Mouse (Mus musculus) mouse trophoblast stem cell (cell line): ENCODE results near the gene Zfp385c.
"Not testable (repeated sequence)": the region's sequence is repeated elsewhere in the genome, so short reads cannot be mapped to it uniquely, and the experiment has no call there.

ENCODE experiments used
- in situ Hi-C, 2 experiments: fragments of 300-500 bp; cut with MseI, MboI; formaldehyde crosslinking; loops; 2 replicates in 1 of 2; 3 replicates in 1 of 2; pipeline ENCODE4 v1.15.1; 2025

Gene Zfp385c

DNA sequence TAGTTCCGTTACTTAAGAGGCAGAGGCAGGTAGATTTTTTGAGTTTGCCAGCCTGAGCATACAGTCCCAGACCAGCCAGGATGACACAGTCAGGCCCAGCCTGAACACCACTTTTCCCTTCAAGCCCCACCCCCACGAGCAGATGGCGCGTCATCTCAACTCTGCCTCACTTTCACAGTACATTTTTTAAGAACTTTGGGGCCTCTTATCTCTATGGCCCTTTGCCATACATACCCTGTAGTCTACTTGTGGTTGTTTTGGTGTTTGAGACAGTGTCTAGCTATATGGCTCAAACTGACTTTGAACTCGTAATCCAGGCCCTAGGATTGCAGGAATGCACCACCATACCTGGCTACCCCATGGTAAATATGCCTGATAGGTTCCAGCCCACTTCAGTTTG is 64.2 kb downstream of the Zfp385c start:
- in situ Hi-C loops = no loop called here

DNA sequence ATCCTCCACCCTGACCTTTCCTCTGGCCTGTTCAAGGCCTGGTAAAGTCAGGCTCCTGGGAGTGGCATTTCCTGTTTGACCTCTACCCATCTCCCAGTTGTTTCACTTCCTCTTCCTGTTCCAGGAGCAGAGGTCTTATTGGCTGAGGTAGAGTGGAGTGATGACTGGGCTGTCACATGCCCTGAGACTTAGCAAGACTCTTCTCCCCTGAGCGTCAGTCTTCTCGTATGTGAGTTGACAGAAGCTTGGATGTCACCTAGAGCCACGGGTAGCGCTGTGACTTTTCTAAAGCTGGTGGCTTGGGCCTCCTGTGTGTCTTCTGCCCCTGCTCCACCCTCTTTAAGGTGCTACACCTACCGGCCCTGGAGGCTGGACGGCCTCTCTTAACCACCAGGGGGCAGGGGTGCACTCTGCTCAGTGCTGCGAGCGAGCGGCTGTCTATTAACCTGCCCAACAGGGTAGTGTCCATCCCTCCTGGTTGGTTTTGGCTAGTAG is 65.5 kb downstream of the Zfp385c start:
- in situ Hi-C loops = no loop called here

DNA sequence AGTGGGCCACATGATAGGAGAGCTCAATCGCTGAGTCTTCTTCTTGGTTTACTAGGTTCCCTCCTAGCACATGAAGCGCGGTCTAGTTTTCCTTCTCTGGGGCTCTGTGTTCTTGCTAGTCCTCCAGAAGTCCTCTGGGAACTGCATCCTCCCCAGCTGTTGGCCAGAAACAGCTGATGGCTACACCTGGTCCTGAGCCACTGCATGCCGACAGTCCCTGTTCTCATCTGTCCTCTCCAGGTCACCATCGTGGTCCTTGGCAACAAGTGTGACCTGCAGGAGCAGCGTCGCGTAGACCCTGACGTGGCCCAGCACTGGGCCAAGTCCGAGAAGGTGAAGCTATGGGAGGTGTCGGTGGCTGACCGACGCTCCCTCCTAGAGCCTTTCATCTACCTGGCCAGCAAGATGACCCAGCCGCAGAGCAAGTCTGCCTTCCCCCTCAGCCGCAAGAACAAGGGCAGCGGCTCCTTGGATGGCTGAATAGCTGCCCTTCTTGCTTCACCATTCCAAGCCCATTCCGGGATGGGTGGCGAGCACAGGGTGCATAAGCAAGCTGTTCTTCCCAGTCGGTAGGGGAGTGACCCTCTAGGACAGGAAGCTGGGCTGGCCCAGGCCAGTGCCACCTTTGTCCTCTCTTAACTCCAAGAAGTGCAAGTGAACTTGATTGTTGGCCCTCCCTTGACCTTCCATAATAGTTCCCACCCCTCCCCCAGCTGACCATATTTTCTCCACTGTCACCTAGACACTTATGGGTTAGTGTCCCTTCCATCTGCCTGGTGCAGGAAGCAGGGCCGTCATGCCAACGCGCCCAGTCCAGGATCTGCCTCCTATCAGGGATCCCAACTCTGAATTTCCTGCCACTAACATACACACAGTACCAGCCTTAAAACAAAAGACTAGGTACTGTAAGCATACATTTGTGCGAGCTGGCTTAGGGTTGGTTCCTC is 66.2 kb downstream of the Zfp385c start:
- in situ Hi-C loops = no loop called here

DNA sequence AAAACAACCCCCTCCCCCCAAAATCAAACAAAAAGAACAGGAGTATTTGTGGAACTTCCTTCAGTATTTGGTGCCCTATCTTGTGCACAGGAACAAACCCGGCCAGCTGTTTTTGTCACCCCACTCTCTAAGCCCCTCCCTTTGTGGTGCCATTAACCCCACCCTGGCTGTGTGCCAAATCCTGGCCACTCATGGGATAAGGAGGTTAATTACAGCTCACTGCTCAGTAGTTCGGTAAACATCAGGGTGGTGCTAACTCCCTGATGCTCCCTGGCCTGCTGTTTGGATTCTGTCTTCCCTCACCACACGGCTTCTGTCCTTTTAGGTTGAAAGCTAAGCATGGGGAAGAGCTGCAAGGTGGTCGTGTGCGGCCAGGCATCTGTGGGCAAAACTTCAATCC is 68.4 kb downstream of the Zfp385c start:
- in situ Hi-C loops = no loop called here

DNA sequence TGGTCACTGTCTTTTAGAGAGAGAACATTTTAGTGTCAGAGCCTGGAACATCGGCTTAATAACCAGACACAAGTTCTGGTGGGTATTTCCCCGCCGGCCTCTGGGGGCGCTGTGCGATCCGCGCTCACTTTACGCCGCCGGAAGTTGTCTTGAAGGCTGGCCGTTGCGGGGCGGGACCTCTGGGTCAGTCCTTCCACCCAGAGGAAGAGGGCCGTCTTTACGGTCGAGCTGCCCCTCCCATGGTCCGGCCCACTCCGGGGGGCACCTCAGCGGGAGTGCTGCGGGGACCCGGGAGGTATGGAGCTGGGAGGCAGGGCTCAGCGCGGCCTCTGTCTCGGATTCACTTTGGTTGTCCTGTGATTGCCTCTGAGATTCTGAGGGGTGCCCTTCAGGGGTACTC is 69.5 kb downstream of the Zfp385c start:
- in situ Hi-C loops = no loop called here

DNA sequence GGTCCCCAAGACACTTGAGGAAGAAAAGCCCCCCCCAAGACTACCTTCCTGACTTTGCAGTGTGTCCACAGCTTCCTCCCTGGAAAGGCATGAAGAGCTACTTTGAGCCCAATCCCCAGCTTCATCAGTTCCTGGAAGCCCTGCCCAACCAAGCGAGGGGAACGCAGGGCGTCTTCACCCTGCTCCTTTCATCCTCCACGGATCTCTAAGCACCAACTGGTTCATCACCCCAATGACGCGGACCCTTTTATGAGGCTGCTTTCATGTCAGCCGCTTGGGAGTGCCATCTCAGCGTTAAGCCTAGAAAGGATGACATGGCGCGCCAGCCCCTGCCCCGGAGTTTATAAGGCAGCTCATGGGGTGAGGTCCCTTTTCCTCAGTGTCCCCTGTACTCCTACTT is 72.3 kb downstream of the Zfp385c start, which contains the start of gene Dnajc7:
Dnajc7 (minus strand) TSS at position 187 of the 400 bp plus-strand sequence.
- in situ Hi-C loops = no loop called here

DNA sequence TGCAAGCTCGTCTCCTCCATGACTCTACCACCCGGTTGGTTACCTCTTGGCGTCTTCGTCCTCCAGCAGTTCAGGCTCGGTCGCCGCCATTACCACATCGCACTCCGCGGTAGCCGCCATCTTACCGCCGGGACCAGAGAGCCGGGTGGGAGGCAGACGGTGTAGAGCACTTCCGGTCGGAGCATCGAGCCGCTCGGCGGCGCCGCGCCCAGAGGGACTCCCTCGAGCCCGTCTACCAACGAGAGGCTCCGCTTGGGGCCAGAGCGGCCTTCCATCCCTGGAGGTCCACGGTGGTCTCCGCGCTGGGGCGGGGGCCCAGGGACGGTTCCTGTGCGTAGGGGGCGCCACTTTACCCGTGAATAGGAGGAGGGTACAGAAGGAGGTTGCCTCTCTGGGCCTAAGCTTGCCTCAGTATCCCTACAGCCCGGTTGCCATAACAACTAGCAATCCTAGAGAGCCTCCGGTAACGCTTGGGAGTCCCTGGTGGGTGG is 72.7 kb downstream of the Zfp385c start:
- in situ Hi-C loops = no loop called here

DNA sequence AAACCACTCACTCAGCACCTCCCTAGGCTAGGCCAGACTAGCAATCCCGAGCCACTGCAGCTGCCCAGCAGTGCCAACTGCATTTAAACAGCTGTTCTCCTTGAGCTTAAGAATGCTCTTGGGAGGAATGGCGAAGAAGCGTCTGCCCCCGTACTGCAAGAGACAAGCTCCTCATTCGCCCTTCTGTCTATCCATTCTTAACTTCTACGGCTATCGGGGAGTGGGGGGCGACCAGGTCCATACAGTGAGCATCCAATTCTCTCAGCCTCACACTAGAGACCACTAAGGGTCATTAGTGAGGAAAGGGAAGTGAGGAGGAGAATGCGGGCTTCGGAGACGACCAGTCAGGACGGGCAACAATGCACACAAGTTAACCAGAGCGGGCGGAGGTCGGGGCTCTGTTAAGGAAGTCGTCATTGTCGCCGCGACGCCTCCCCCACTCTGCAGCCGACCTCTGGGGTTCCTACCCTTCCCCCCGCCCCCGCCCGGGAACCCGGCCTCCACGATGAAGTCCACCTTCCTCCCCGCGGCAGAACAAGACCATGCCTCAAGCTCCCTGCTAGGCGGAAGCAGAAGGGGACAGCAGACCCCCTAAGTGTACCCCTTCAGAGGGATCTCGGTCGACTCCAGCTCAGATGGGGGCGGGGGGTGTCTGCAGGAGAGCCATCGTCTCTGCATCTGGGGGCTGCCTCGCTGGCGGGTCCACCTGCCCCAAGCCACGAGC is 73.3 kb downstream of the Zfp385c start, which contains the start of gene Nkiras2:
Nkiras2 (plus strand) TSS at position 484 of the 724 bp plus-strand sequence.
- in situ Hi-C loops = no loop called here

DNA sequence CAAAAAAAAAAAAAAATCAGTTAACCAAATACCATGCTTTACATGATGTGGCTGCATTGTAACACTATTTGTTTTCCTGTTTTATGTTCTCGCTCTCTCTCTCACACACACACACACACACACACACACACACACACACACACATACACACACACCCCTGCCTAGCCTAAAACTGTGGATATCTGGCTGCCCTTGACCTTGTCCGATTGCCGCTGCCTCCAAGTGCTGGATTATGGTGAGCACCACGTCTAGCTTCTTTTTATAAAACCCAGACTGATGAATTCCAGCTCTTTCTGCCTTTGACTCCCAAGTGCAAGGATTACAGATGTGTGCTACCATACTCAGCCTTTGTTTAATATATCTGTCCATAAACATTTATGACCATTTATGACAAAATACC is 74.8 kb downstream of the Zfp385c start:
- in situ Hi-C loops = no loop called here

DNA sequence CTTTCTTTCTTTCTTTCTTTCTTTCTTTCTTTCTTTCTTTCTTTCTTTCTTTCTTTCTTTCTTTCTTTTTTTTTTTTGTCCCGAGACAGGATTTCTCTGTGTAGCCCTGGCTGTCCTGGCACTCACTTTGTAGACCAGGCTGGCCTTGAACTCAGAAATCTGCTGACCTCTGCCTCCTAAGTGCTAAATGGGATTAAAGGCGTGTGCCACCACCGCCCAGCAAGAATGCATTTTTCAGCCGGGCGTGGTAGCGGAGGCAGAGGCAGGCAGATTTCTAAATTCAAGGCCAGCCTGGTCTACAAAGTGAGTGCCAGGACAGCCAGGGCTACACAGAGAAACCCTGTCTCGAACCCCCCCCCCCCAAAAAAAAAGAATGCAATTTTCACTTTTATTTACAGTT is 75.4 kb downstream of the Zfp385c start:
- in situ Hi-C loops = not testable (repeated sequence)

DNA sequence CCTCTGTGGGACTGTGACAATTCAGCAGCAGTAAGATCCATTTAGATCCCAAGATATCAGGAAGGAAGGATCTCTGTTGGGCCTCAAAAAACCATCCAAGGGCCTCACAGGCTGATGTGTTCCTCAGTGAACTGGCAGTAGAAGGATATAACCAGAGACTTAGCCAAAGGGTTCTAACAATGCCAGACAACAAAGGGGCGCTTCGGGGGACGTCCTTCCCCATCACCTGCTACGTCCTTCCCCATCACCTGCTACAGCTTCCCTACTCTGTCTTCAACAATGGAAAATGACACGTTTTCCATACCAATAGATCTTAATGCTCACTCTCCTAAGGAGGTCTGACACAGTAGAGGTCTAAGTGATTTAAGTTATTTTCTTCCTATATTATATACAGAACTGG is 75.9 kb downstream of the Zfp385c start:
- in situ Hi-C loops = no loop called here

DNA sequence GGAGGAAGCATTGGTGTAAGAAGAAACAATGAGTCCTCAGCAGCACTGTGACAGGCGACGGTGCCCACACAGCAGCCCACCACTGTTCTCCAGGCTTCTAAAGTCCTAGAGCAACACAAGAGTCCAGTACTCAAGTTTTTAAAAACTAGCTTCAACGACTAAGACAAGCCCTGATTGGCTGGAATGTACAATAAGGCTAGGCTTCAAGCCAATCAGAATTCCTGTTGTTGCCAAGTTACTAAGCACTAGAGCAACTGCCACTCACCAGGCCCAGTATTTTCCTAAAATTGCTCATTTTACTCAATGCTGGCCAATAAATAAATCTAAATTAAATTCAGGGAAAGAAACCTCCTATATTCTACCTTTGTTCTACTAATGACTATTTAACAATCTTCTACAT is 79.0 kb downstream of the Zfp385c start:
- in situ Hi-C loops = no loop called here

DNA sequence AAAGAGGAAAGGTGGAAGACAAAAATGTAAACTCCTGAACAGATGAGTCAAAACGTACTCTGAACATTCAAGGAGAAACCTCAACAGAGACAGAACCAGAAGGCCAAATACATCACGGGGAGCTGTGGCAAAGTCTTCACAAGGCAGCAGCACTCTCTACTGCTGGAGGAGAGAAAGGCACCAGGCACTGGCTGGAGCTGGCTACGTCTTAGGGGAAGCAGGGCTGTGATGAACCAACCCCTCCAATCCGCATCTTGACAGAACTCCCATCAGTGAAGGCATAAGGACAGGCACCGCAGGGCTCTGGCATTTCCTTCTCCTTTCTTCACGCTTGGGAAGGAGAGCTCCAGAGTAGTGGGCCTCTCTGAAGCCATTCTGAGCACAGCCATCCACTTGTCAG is 80.6 kb downstream of the Zfp385c start:
- in situ Hi-C loops = no loop called here

DNA sequence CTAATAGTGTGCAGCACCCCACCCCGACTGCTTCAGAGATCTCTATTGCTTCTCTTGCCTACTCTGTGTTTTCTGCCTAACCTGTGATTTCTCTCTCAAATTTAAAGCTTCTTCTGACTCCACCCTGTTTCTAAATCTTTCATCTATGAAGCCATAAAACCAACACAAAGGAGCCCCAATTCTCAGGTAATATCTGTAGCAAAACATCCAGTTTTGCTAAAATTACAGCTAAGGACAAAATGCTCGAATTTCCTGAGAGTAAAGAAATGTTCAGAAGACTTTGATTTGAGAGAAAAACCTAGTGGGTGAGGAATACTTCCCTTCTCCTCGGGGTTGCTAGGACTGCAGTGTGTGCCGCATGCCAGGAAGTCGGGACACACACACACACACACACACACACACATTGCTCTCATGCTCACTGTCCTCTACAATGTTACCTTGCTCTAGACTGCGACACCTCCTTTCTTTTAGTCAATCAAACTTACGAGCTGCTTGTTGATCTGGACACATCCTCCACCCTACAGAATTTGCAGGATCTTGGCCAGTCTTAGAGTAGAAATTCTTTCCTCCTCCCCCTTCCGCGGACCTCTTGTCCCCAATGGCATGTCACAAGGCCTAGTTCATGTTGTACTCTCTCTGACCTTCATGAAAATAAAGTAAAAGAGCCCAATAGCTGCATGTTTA is 82.1 kb downstream of the Zfp385c start:
- in situ Hi-C loops = no loop called here

DNA sequence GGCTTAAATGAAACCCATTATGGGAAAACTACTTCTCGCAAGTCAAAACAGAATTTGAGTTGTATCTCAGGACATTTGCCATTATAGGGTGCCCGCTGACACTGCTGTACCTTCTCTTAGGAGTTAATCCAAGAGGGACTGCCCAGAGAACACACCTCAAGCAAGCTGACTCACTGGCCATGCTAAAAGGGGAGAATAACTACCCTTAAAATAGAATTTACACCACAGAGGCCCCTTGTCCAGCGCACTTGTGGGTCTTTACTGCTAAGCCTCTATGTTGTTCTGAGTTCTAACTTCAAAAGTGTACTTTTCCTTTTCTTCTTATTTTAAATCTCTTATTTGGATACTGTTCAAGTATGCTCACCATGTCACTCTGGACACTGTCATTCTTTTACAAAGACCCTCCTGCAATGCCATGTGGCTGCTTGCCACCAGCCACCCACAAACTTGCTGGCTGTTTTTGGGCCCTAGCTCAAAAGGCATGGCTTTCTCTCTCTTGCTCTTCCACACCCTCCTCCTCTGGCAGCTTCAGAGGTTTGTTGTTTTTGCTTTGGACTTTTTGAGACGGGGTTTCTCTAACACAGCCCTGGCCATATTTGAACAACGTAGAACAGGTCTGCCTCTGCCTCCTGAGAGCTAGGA is 82.8 kb downstream of the Zfp385c start:
- in situ Hi-C loops = no loop called here

DNA sequence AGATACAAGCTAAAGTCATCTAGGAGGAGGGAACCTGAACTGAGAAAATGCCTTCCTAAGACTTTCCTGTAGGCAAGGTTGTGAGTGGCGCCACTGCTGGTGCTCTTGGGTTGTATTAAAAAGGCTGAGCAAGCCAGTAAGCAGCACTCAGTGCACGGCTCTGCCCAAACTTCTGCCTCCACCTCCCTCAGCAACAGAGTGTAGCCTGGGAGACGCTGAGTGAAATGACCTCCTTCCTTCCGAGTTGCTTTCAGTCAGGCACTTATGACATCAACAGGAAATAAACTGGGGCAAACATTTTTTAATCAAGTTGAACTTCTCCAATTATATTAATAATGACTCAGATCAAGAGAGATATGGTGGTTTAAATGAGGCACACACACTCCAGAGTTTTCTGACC is 83.5 kb downstream of the Zfp385c start:
- in situ Hi-C loops = no loop called here

DNA sequence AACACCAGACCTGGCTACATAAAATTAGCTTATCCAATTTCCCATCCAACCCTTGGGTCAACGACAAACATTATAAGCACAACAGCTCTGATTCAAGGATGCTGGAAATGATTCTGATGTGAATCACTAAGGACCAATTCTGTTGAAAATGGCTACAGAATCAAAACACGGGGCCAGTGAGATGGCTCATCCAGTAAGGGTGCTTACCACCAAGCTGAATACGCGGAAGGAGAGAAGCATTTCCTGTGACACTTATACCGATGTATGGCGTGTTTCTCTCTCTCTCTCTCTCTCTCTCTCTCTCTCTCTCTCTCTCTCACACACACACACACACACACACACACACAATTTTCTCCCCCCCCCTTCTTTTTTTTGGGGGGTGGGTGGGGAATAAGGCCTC is 85.1 kb downstream of the Zfp385c start:
- in situ Hi-C loops = no loop called here

DNA sequence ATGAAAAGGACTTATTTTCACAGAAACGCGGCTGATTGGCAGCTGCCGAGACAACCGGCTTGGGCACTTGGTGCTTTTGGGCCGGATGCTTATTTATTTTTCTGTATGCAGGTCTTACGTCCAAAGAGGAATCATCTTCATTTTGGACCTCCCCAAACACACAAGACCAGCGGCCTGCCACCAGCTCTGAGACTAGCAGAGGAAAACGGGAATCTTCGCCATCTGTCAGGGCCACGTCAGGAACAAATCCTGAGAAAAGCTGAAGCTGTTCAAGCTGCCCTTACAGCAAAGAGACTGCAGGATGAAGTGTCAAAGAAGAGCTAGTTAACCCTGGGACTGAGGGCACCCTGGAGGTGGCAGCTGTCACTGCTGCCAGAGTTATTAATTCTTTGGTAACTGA is 86.8 kb downstream of the Zfp385c start:
- in situ Hi-C loops = no loop called here

DNA sequence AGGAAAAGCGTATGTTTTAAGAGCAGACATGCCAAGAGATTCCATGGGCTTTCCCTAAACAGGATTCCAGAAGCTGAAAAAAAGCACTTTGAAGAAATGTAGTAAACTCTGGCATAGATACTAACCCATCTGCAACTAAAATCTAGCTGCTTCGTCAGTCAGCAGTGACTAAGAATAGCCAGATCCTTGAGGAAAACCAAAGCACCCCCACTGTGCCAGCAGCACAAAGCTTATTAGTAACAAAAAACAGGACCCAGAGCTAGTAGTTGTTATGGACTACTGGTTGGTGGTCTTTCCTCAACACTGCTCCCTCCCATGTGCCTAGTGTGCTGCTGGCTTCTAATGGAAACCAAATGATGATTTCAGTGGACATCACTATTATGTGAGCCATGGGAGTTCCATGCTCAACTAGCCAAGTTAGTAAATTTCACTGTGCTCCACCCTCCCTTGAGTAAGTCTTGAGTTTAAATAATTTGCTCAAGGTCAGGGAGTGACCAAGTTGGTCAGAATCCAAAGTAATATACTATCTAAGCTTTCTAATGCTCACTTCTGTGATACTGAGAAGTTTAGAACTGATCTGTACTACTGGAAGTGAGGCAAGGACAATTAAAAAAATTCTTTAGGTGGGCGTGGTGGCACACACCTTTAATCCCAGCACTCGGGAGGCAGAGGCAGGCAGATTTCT is 87.8 kb downstream of the Zfp385c start:
- in situ Hi-C loops = no loop called here

DNA sequence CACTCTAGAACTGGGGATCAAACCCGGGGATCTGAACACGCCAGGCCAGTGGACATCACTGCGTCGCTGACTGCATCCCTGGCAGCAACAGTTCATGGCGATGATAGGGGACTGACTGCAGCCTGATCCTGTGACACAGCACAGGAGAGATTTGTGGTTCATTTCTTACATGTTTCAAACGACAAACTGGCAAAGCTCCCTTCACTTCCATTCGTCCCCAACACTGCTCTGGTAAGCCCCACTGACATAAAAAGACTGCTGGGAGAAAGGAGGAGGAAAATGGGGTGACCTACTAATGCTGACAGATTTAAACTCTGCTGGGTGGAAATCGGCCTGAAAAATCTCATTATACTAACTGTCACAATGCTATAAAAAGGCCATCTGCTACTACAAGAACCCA is 88.4 kb downstream of the Zfp385c start:
- in situ Hi-C loops = no loop called here

DNA sequence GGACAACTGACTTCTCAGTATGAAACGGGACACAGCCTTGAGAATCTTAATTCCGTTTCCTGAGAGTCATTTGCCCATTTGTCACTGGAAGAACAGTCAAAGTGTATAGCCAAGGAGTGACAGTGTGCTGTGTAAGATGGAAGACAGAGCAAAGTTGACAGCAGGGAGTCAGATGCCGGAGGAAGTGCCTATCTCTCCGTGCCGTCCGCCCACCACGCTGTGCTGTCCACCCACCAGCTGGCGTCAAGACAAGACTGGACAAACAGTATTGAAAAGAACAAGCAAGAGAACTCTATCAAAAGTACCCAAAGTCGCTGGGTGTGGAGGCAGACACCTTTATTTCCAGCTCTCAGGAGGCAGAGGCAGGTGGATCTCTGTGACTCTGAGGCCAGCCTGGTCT is 89.1 kb downstream of the Zfp385c start:
- in situ Hi-C loops = no loop called here
